ENCODE assay signal across 22 mouse cellular contexts in genomic region chr10:55591013-55591412, GRCm38 (mm10).
DNase-seq lines count a peak whose midpoint lies in the region; ATAC-seq lines count a peak whose summit lies in the region.
"Had no signal": no experiment of that assay in that cellular context is flagged by ENCODE, and none has a peak within 500 bp of the region (broad histone marks: within the 10 kb centered on the region; RNA-seq: fewer than 3 reads in every experiment).

No protein-coding gene starts in this region.

- no peaks in the 10 kb centered on the region for H3K9me3 ChIP-seq in neural tube, embryonic 15.5 days (replicated peaks)
- no peaks in the 10 kb centered on the region for H3K9me3 ChIP-seq in hindbrain, embryonic 15.5 days
- no peaks in the 10 kb centered on the region for H3K9me3 ChIP-seq in kidney, embryonic 15.5 days (replicated peaks)
- H3K9me3 ChIP-seq in midbrain, embryonic 10.5 days (replicated peaks), result no peaks in the 10 kb centered on the region
- H3K9me3 ChIP-seq: heart, embryonic 13.5 days; megakaryocyte, embryonic 14.5 days had no signal

- no peaks in the 10 kb centered on the region for H3K4me1 ChIP-seq in neural tube, embryonic 15.5 days
- H3K4me1 ChIP-seq in hindbrain, embryonic 15.5 days (replicated peaks), result no peaks in the 10 kb centered on the region
- H3K4me1 ChIP-seq in kidney, embryonic 15.5 days, result no peaks in the 10 kb centered on the region
- no peaks in the 10 kb centered on the region for H3K4me1 ChIP-seq in midbrain, embryonic 10.5 days
- H3K4me1 ChIP-seq: heart, embryonic 13.5 days; megakaryocyte, embryonic 14.5 days had no signal

- H3K9ac ChIP-seq in neural tube, embryonic 15.5 days (replicated peaks), result no peak overlapping the region
- H3K9ac ChIP-seq in hindbrain, embryonic 15.5 days, result no peak overlapping the region
- no peak overlapping the region for H3K9ac ChIP-seq in kidney, embryonic 15.5 days
- H3K9ac ChIP-seq: heart, embryonic 13.5 days; liver, postnatal 0 days had no signal

- DNase-seq in neural tube, embryonic 10.5 days (ENCODE audit: extremely low spot score, low spot score), result peak; percentile 16
- DNase-seq in adrenal gland, postnatal 25 days, result peak; percentile 7
- no peak for DNase-seq in cerebellum, postnatal 25 days
- DNase-seq in midbrain, embryonic 10.5 days (ENCODE audit: low spot score), result no peak
- DNase-seq: B cell, adult 2 months; cerebellum, adult 2 months; gastrocnemius, postnatal 10 days; heart, adult 18-20 months; kidney, postnatal 4 days; layer of hippocampus, adult 9-11 months; left cerebral cortex, postnatal 4 days; liver; liver, postnatal 0 days; lung, postnatal 14 days had no signal

- H3K4me2 ChIP-seq in neural tube, embryonic 15.5 days, result no peak overlapping the region
- no peak overlapping the region for H3K4me2 ChIP-seq in hindbrain, embryonic 15.5 days
- H3K4me2 ChIP-seq in kidney, embryonic 15.5 days, result no peak overlapping the region
- H3K4me2 ChIP-seq: heart, embryonic 13.5 days had no signal

- no peaks in the 10 kb centered on the region for H3K27me3 ChIP-seq in neural tube, embryonic 15.5 days (replicated peaks)
- H3K27me3 ChIP-seq in hindbrain, embryonic 15.5 days, result no peaks in the 10 kb centered on the region
- no peaks in the 10 kb centered on the region for H3K27me3 ChIP-seq in kidney, embryonic 15.5 days
- H3K27me3 ChIP-seq in midbrain, embryonic 10.5 days (ENCODE audit: low read depth, poor library complexity, severe bottlenecking), result no peaks in the 10 kb centered on the region
- H3K27me3 ChIP-seq: heart, embryonic 13.5 days; megakaryocyte, embryonic 14.5 days had no signal

- no peak for ATAC-seq in neural tube, embryonic 15.5 days (ENCODE audit: low FRiP score)
- peak; percentile 54; the same call in 1 of the 2 replicates for ATAC-seq in hindbrain, embryonic 15.5 days (ENCODE audit: low FRiP score, low read depth)
- ATAC-seq in kidney, embryonic 15.5 days (replicated peaks; ENCODE audit: low FRiP score), result no peak
- ATAC-seq: intestine, embryonic 16.5 days; liver, postnatal 0 days had no signal

- H3K36me3 ChIP-seq in neural tube, embryonic 15.5 days, result no peaks in the 10 kb centered on the region
- H3K36me3 ChIP-seq in hindbrain, embryonic 15.5 days, result no peaks in the 10 kb centered on the region
- H3K36me3 ChIP-seq in kidney, embryonic 15.5 days, result no peaks in the 10 kb centered on the region
- no peaks in the 10 kb centered on the region for H3K36me3 ChIP-seq in midbrain, embryonic 10.5 days
- H3K36me3 ChIP-seq: heart, embryonic 13.5 days had no signal

- no peak overlapping the region for H3K4me3 ChIP-seq in neural tube, embryonic 15.5 days (replicated peaks)
- no peak overlapping the region for H3K4me3 ChIP-seq in hindbrain, embryonic 15.5 days
- H3K4me3 ChIP-seq in kidney, embryonic 15.5 days (replicated peaks), result no peak overlapping the region
- no peak overlapping the region for H3K4me3 ChIP-seq in midbrain, embryonic 10.5 days
- H3K4me3 ChIP-seq: heart, embryonic 13.5 days; left cerebral cortex, adult 2 months; megakaryocyte, embryonic 14.5 days had no signal

- WGBS in neural tube, embryonic 15.5 days, result 16% methylated on average over 7 of the region's 7 CpGs
- 34% methylated on average over 7 of the region's 7 CpGs for WGBS in hindbrain, embryonic 15.5 days
- 58% methylated on average over 7 of the region's 7 CpGs for WGBS in kidney, embryonic 15.5 days
- WGBS in midbrain, embryonic 10.5 days, result 87% methylated on average over 7 of the region's 7 CpGs

- H3K27ac ChIP-seq in neural tube, embryonic 15.5 days (replicated peaks), result no peak overlapping the region
- H3K27ac ChIP-seq in hindbrain, embryonic 15.5 days (replicated peaks), result no peak overlapping the region
- no peak overlapping the region for H3K27ac ChIP-seq in kidney, embryonic 15.5 days
- no peak overlapping the region for H3K27ac ChIP-seq in midbrain, embryonic 10.5 days (replicated peaks)
- H3K27ac ChIP-seq: heart, embryonic 13.5 days; left cerebral cortex, adult 2 months; stomach, postnatal 0 days had no signal

Comparison
In these comparisons a context has a peak if more than half of its experiments do, and no peak if none do; other contexts are left out.
1. DNase-seq: peak in neural tube, embryonic 10.5 days (single experiment) and adrenal gland, postnatal 25 days (single experiment); none in cerebellum, postnatal 25 days (0 of 2) and midbrain, embryonic 10.5 days (single experiment).